In the genomic region with DNA sequence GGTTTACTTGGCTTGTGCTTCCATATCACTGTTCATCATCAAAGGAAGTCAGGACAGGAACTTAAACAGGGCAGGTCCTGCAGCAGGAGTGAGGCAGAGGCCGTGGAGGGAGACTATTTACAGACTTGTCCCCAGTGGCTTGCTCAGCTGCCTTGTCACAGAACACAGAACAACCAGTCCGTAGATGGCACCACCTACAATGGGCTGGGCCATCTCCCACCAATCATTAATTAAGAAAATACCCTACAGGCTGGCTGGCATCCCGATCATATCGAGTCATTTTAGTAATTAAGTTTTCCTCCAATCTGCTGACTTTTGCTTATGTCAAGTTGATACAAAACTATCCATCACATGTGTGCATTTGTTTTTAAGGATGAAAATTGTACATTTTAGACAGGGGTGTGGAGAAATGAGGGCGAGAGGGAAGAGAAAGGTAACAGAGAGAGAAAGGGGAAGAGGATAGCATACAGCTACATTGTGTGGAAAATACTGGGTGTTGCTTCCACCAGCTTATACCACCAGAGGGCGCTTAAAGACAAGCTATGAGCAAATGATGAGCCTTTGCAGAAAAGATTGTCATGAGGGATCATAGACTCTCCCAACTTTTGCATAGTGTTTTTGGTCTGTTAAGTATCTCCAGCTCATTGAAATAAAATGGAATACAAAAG, we compare ENCODE assay signal across 8 mouse cellular contexts. TPM values are rescaled to one million over a fixed set of nuclear protein-coding genes. Genes with fewer than 3 reads are reported as not detected.
DNase-seq lines count a peak whose midpoint lies in the region; ATAC-seq and TF ChIP-seq lines count a peak whose summit lies in the region.

No protein-coding gene starts in this region.

- WGBS in heart, embryonic 12.5 days = 25% methylated on average over 6 of the region's 6 CpGs
- WGBS in kidney, embryonic 16.5 days = 30% methylated on average over 6 of the region's 6 CpGs
- WGBS in midbrain, postnatal 0 days = 23% methylated on average over 6 of the region's 6 CpGs

- H3K27me3 ChIP-seq in heart, embryonic 12.5 days (replicated peaks) = no peaks in the 10 kb centered on the region
- no peaks in the 10 kb centered on the region for H3K27me3 ChIP-seq in kidney, embryonic 16.5 days (ENCODE audit: insufficient read depth, low read length)
- H3K27me3 ChIP-seq in midbrain, postnatal 0 days (ENCODE audit: insufficient read depth, low read length) = no peaks in the 10 kb centered on the region

- H3K4me1 ChIP-seq in heart, embryonic 12.5 days (replicated peaks) = peaks cover 8% of the 10 kb centered on the region; the same call in 1 of the 2 replicates
- H3K4me1 ChIP-seq in kidney, embryonic 16.5 days (ENCODE audit: insufficient read depth, low read length) = peaks cover 10% of the 10 kb centered on the region; the same call in 1 of the 2 replicates
- H3K4me1 ChIP-seq in midbrain, postnatal 0 days (ENCODE audit: insufficient read depth, low read length) = no peaks in the 10 kb centered on the region

- no peaks in the 10 kb centered on the region for H3K36me3 ChIP-seq in heart, embryonic 12.5 days
- no peaks in the 10 kb centered on the region for H3K36me3 ChIP-seq in kidney, embryonic 16.5 days (ENCODE audit: insufficient read depth, low read length)
- H3K36me3 ChIP-seq in midbrain, postnatal 0 days (ENCODE audit: insufficient read depth, low read length) = no peaks in the 10 kb centered on the region

- H3K4me3 ChIP-seq in heart, embryonic 12.5 days = no peak overlapping the region
- H3K4me3 ChIP-seq in kidney, embryonic 16.5 days (ENCODE audit: low read length) = no peak overlapping the region
- no peak overlapping the region for H3K4me3 ChIP-seq in midbrain, postnatal 0 days (ENCODE audit: low read depth, low read length)

- peak; percentile 96 for TF ChIP-seq CTCF in midbrain, postnatal 0 days (IDR thresholded peaks at IDR 0.05)

- H3K9ac ChIP-seq in heart, embryonic 12.5 days = no peak overlapping the region
- H3K9ac ChIP-seq in kidney, embryonic 16.5 days (replicated peaks; ENCODE audit: low read length) = no peak overlapping the region
- H3K9ac ChIP-seq in midbrain, postnatal 0 days (replicated peaks; ENCODE audit: low read length, poor library complexity, severe bottlenecking) = no peak overlapping the region

- H3K4me2 ChIP-seq in heart, embryonic 12.5 days = no peak overlapping the region
- H3K4me2 ChIP-seq in kidney, embryonic 16.5 days (replicated peaks; ENCODE audit: low read depth, low read length) = 0 out of 2 replicates have a peak overlapping the region, but pooled peaks have one; percentile 12
- no peak overlapping the region for H3K4me2 ChIP-seq in midbrain, postnatal 0 days (ENCODE audit: low read depth, low read length, poor library complexity, severe bottlenecking)

- H3K9me3 ChIP-seq in heart, embryonic 12.5 days (replicated peaks) = no peaks in the 10 kb centered on the region
- H3K9me3 ChIP-seq in kidney, embryonic 16.5 days (ENCODE audit: low read length) = no peaks in the 10 kb centered on the region
- H3K9me3 ChIP-seq in midbrain, postnatal 0 days (ENCODE audit: low read length) = no peaks in the 10 kb centered on the region

- peak; percentile 91 for DNase-seq in heart, adult 11 months
- peak; percentile 91 for DNase-seq in embryo, embryonic 10.5 days (ENCODE audit: low spot score)
- peak; percentile 79 for DNase-seq in heart, adult 8-10 months (ENCODE audit: low spot score)
- peak; percentile 75 for DNase-seq in liver
- peak; percentile 94 for DNase-seq in midbrain, postnatal 0 days (ENCODE audit: low spot score)
- peak; percentile 55 to 77 for DNase-seq in spleen, postnatal 10 days (ENCODE audit: low spot score in 2 of 2)

- no peak overlapping the region for H3K27ac ChIP-seq in heart, embryonic 12.5 days (ENCODE audit: poor library complexity, severe bottlenecking)
- no peak overlapping the region for H3K27ac ChIP-seq in kidney, embryonic 16.5 days (ENCODE audit: low read length)
- no peak overlapping the region for H3K27ac ChIP-seq in midbrain, postnatal 0 days (ENCODE audit: low read depth, low read length)

- ATAC-seq in heart, embryonic 12.5 days (ENCODE audit: insufficient number of reproducible peaks, low FRiP score) = no peak
- ATAC-seq in kidney, embryonic 16.5 days (ENCODE audit: low FRiP score, low TSS enrichment) = peak; percentile 64; the same call in 1 of the 2 replicates
- peak; percentile 56 for ATAC-seq in midbrain, postnatal 0 days (ENCODE audit: low FRiP score)

RNA-seq across cellular contexts. Expression of gene Asb5, which starts 21.8 kb away (rescaled TPM):
- polyA plus RNA-seq in heart, embryonic 12.5 days (2016; fragmentation: Nextera tagmentation; extraction: Ambion mirVana) = 4.3 TPM in 2 replicates
- total RNA-seq in heart, adult 8-10 months (2022) = 10 to 100 TPM; 19.9 to 28.5 (median 22.7) TPM
- polyA plus RNA-seq in kidney, embryonic 16.5 days (2015; fragmentation: Nextera tagmentation; extraction: Ambion mirVana) = 6.6 and 6.8 TPM in 2 replicates
- total RNA-seq in midbrain, postnatal 0 days (2014; rRNA removed) = 1.1 and 14.6 TPM in 2 replicates
- 10.7 and 11.4 TPM in 2 replicates for polyA plus RNA-seq in midbrain, postnatal 0 days (2015; fragmentation: Nextera tagmentation; extraction: Ambion mirVana)

RNA-seq across cellular contexts. Expression of gene Spcs3, which starts 22.2 kb away (rescaled TPM):
- 84.1 and 89.5 TPM in 2 replicates for polyA plus RNA-seq in heart, embryonic 12.5 days (2016; fragmentation: Nextera tagmentation; extraction: Ambion mirVana)
- total RNA-seq in heart, adult 8-10 months (2022) = 10 to 100 TPM; 50.5 to 58.0 (median 54.4) TPM
- polyA plus RNA-seq in kidney, embryonic 16.5 days (2015; fragmentation: Nextera tagmentation; extraction: Ambion mirVana) = 98.0 and 99.3 TPM in 2 replicates
- 31.8 and 39.3 TPM in 2 replicates for total RNA-seq in midbrain, postnatal 0 days (2014; rRNA removed)
- 33.4 and 33.9 TPM in 2 replicates for polyA plus RNA-seq in midbrain, postnatal 0 days (2015; fragmentation: Nextera tagmentation; extraction: Ambion mirVana)
